Mouse (Mus musculus): Measurements from ENCODE around the gene Klhl32.

- TF ChIP-seq POLR2A (IDR thresholded peaks at IDR 0.05; ENCODE audit: insufficient read depth, low read length) (no peak), CTCF (IDR thresholded peaks at IDR 0.05; ENCODE audit: low read depth, low read length) (no peak)
Observed at GRCm38 (mm10) chr4:24898636-24899035, 47.7 kb upstream of the Klhl32 start.

Measured in ES-Bruce4 (cell line).